Mouse (Mus musculus): ENCODE results near the gene Efnb2. TPM values are rescaled to one million over a fixed set of nuclear protein-coding genes. Genes with fewer than 3 reads are reported as not detected.

The Efnb2 gene
- polyA plus RNA-seq, 1 experiment from 2014 or later, result 18.5 TPM

- no peak overlapping the region for H3K4me3 ChIP-seq (ENCODE audit: low read depth, low read length)
- no peak overlapping the region for H3K9ac ChIP-seq (ENCODE audit: low read depth, low read length)
- no peaks in the 10 kb centered on the region for H3K27me3 ChIP-seq (ENCODE audit: control insufficient read depth, insufficient read depth, low read length)
- no peak for ATAC-seq (replicated peaks; ENCODE audit: insufficient number of reproducible peaks, low FRiP score, low TSS enrichment)
- 12% methylated on average over 5 of the region's 5 CpGs for WGBS (ENCODE audit: insufficient replicate concordance)
- H3K4me1 ChIP-seq (ENCODE audit: control insufficient read depth, insufficient read depth, low read length), result no peaks in the 10 kb centered on the region
- H3K4me2 ChIP-seq, result no peak overlapping the region
- H3K36me3 ChIP-seq (ENCODE audit: control insufficient read depth, insufficient read depth, low read length), result no peaks in the 10 kb centered on the region
- H3K9me3 ChIP-seq (replicated peaks; ENCODE audit: control insufficient read depth, low read length), result no peaks in the 10 kb centered on the region
- H3K27ac ChIP-seq (ENCODE audit: low read depth, low read length), result no peak overlapping the region
These were observed 51.9 kb downstream of the Efnb2 start for GRCm38 (mm10) chr8:8609141-8609540.

- Histone ChIP-seq H3K36me3 (ENCODE audit: control insufficient read depth, insufficient read depth, low read length) (no peaks in the 10 kb centered on the region), H3K4me1 (ENCODE audit: control insufficient read depth, insufficient read depth, low read length) (no peaks in the 10 kb centered on the region), H3K4me3 (ENCODE audit: low read depth, low read length) (no peak overlapping the region), H3K9ac (ENCODE audit: low read depth, low read length) (no peak overlapping the region), H3K27ac (ENCODE audit: low read depth, low read length) (no peak overlapping the region), H3K9me3 (replicated peaks; ENCODE audit: control insufficient read depth, low read length) (no peaks in the 10 kb centered on the region), H3K27me3 (ENCODE audit: control insufficient read depth, insufficient read depth, low read length) (no peaks in the 10 kb centered on the region), H3K4me2 (no peak overlapping the region)
- ATAC-seq (replicated peaks; ENCODE audit: insufficient number of reproducible peaks, low FRiP score, low TSS enrichment), result no peak
- WGBS (ENCODE audit: insufficient replicate concordance), result 61% methylated on average over 4 of the region's 4 CpGs
These were observed 55.4 kb downstream of the Efnb2 start for GRCm38 (mm10) chr8:8605621-8606020.

GRCm38 (mm10) chr8:8603875-8604274, 57.2 kb downstream of the Efnb2 start:
- no peaks in the 10 kb centered on the region for H3K4me1 ChIP-seq (ENCODE audit: control insufficient read depth, insufficient read depth, low read length)
- H3K9ac ChIP-seq (ENCODE audit: low read depth, low read length), result no peak overlapping the region
- no peaks in the 10 kb centered on the region for H3K27me3 ChIP-seq (ENCODE audit: control insufficient read depth, insufficient read depth, low read length)
- WGBS (ENCODE audit: insufficient replicate concordance), result 68% methylated on average over 6 of the region's 6 CpGs
- no peak for ATAC-seq (replicated peaks; ENCODE audit: insufficient number of reproducible peaks, low FRiP score, low TSS enrichment)
- H3K27ac ChIP-seq (ENCODE audit: low read depth, low read length), result no peak overlapping the region
- no peaks in the 10 kb centered on the region for H3K9me3 ChIP-seq (replicated peaks; ENCODE audit: control insufficient read depth, low read length)
- H3K4me3 ChIP-seq (ENCODE audit: low read depth, low read length), result no peak overlapping the region
- no peak overlapping the region for H3K4me2 ChIP-seq
- H3K36me3 ChIP-seq (ENCODE audit: control insufficient read depth, insufficient read depth, low read length), result no peaks in the 10 kb centered on the region

- Histone ChIP-seq H3K9me3 (replicated peaks; ENCODE audit: control insufficient read depth, low read length) (no peaks in the 10 kb centered on the region), H3K9ac (ENCODE audit: low read depth, low read length) (no peak overlapping the region), H3K36me3 (ENCODE audit: control insufficient read depth, insufficient read depth, low read length) (no peaks in the 10 kb centered on the region), H3K4me3 (ENCODE audit: low read depth, low read length) (no peak overlapping the region), H3K27ac (ENCODE audit: low read depth, low read length) (no peak overlapping the region), H3K27me3 (ENCODE audit: control insufficient read depth, insufficient read depth, low read length) (no peaks in the 10 kb centered on the region), H3K4me2 (no peak overlapping the region), H3K4me1 (ENCODE audit: control insufficient read depth, insufficient read depth, low read length) (no peaks in the 10 kb centered on the region)
- no peak; the same call in 1 of the 2 replicates for ATAC-seq (replicated peaks; ENCODE audit: insufficient number of reproducible peaks, low FRiP score, low TSS enrichment)
- WGBS (ENCODE audit: insufficient replicate concordance), result 49% methylated on average over 7 of the region's 7 CpGs
These were observed 58.2 kb downstream of the Efnb2 start for GRCm38 (mm10) chr8:8602616-8603461.

GRCm38 (mm10) chr8:8599931-8600330, 61.1 kb downstream of the Efnb2 start:
- H3K9me3 ChIP-seq (replicated peaks; ENCODE audit: control insufficient read depth, low read length), result no peaks in the 10 kb centered on the region
- WGBS (ENCODE audit: insufficient replicate concordance), result 82% methylated on average over 7 of the region's 7 CpGs
- H3K4me1 ChIP-seq (ENCODE audit: control insufficient read depth, insufficient read depth, low read length), result no peaks in the 10 kb centered on the region
- no peak for ATAC-seq (replicated peaks; ENCODE audit: insufficient number of reproducible peaks, low FRiP score, low TSS enrichment)
- no peak overlapping the region for H3K9ac ChIP-seq (ENCODE audit: low read depth, low read length)
- no peaks in the 10 kb centered on the region for H3K27me3 ChIP-seq (ENCODE audit: control insufficient read depth, insufficient read depth, low read length)
- no peak overlapping the region for H3K27ac ChIP-seq (ENCODE audit: low read depth, low read length)
- H3K4me3 ChIP-seq (ENCODE audit: low read depth, low read length), result no peak overlapping the region
- no peaks in the 10 kb centered on the region for H3K36me3 ChIP-seq (ENCODE audit: control insufficient read depth, insufficient read depth, low read length)
- no peak overlapping the region for H3K4me2 ChIP-seq

- 18% methylated on average over 13 of the region's 13 CpGs for WGBS (ENCODE audit: insufficient replicate concordance)
- H3K4me2 ChIP-seq, result no peak overlapping the region
- no peaks in the 10 kb centered on the region for H3K9me3 ChIP-seq (replicated peaks; ENCODE audit: control insufficient read depth, low read length)
- H3K4me3 ChIP-seq (ENCODE audit: low read depth, low read length), result no peak overlapping the region
- no peak overlapping the region for H3K27ac ChIP-seq (ENCODE audit: low read depth, low read length)
- ATAC-seq (replicated peaks; ENCODE audit: insufficient number of reproducible peaks, low FRiP score, low TSS enrichment), result no peak
- no peaks in the 10 kb centered on the region for H3K27me3 ChIP-seq (ENCODE audit: control insufficient read depth, insufficient read depth, low read length)
- no peaks in the 10 kb centered on the region for H3K36me3 ChIP-seq (ENCODE audit: control insufficient read depth, insufficient read depth, low read length)
- H3K4me1 ChIP-seq (ENCODE audit: control insufficient read depth, insufficient read depth, low read length), result no peaks in the 10 kb centered on the region
- H3K9ac ChIP-seq (ENCODE audit: low read depth, low read length), result no peak overlapping the region
These were observed 63.6 kb downstream of the Efnb2 start for GRCm38 (mm10) chr8:8597434-8597833.

GRCm38 (mm10) chr8:8595831-8596611, 65.0 kb downstream of the Efnb2 start:
- no peaks in the 10 kb centered on the region for H3K9me3 ChIP-seq (replicated peaks; ENCODE audit: control insufficient read depth, low read length)
- no peak overlapping the region for H3K27ac ChIP-seq (ENCODE audit: low read depth, low read length)
- H3K4me1 ChIP-seq (ENCODE audit: control insufficient read depth, insufficient read depth, low read length), result no peaks in the 10 kb centered on the region
- no peak for ATAC-seq (replicated peaks; ENCODE audit: insufficient number of reproducible peaks, low FRiP score, low TSS enrichment)
- no peaks in the 10 kb centered on the region for H3K36me3 ChIP-seq (ENCODE audit: control insufficient read depth, insufficient read depth, low read length)
- 56% methylated on average over 12 of the region's 12 CpGs for WGBS (ENCODE audit: insufficient replicate concordance)
- H3K4me3 ChIP-seq (ENCODE audit: low read depth, low read length), result no peak overlapping the region
- no peaks in the 10 kb centered on the region for H3K27me3 ChIP-seq (ENCODE audit: control insufficient read depth, insufficient read depth, low read length)
- no peak overlapping the region for H3K4me2 ChIP-seq
- no peak overlapping the region for H3K9ac ChIP-seq (ENCODE audit: low read depth, low read length)

- H3K9ac ChIP-seq (ENCODE audit: low read depth, low read length), result no peak overlapping the region
- H3K4me3 ChIP-seq (ENCODE audit: low read depth, low read length), result no peak overlapping the region
- H3K36me3 ChIP-seq (ENCODE audit: control insufficient read depth, insufficient read depth, low read length), result no peaks in the 10 kb centered on the region
- 84% methylated on average over 7 of the region's 7 CpGs for WGBS (ENCODE audit: insufficient replicate concordance)
- no peak overlapping the region for H3K4me2 ChIP-seq
- no peak overlapping the region for H3K27ac ChIP-seq (ENCODE audit: low read depth, low read length)
- H3K4me1 ChIP-seq (ENCODE audit: control insufficient read depth, insufficient read depth, low read length), result no peaks in the 10 kb centered on the region
- no peak for ATAC-seq (replicated peaks; ENCODE audit: insufficient number of reproducible peaks, low FRiP score, low TSS enrichment)
- no peaks in the 10 kb centered on the region for H3K9me3 ChIP-seq (replicated peaks; ENCODE audit: control insufficient read depth, low read length)
- H3K27me3 ChIP-seq (ENCODE audit: control insufficient read depth, insufficient read depth, low read length), result no peaks in the 10 kb centered on the region
These were observed 67.2 kb downstream of the Efnb2 start for GRCm38 (mm10) chr8:8593812-8594211.

Data from heart, embryonic 11.5 days (tissue).